Mouse (Mus musculus) heart, postnatal 25 days (tissue): ENCODE measurements around the gene Il12rb1. TPM values are rescaled to one million over a fixed set of nuclear protein-coding genes. Genes with fewer than 3 reads are reported as not detected.

Experiments used
- DNase-seq: peaks from one replicate; pipeline ENCODE4 v3.0.0; 2022; ENCODE audit warnings: low spot score
- intact Hi-C: fragments of 180-260 bp; cut with DNase I; formaldehyde crosslinking; loops from one replicate; pipeline ENCODE4 v1.15.1; 2025
- total RNA-seq, 2 experiments: library from RNA; stranded (reverse); gene quantifications; 2 replicates each; pipeline ENCODE4 v1.2.3; 2021

The Il12rb1 gene
- total RNA-seq = not detected

- intact Hi-C loops = no loop called here
- no peak for DNase-seq
Measured at GRCm38 (mm10) chr8:70808239-70808638, at the start of gene Il12rb1. Il12rb1 (plus strand) TSS chr8:70808449.

GRCm38 (mm10) chr8:70758616-70759561 is 49.4 kb upstream of the Il12rb1 start:
- intact Hi-C loops = loop anchor here (5.0 kb wide), 1 partner anchor 147 kb away; no protein-coding TSS in a partner anchor

GRCm38 (mm10) chr8:70760350-70760749 is 47.9 kb upstream of the Il12rb1 start:
- intact Hi-C loops = loop anchor here (10.0 kb wide), 1 partner anchor 226 kb away; the partner anchor contains the start of gene Ell
- DNase-seq = no peak

More at GRCm38 (mm10) chr8:70758616-70759561, 49.4 kb upstream of the Il12rb1 start:
- DNase-seq = no peak

GRCm38 (mm10) chr8:70760775-70761406 is 47.4 kb upstream of the Il12rb1 start, which contains the start of gene Mpv17l2:
Mpv17l2 (minus strand) TSS chr8:70760946.
- intact Hi-C loops = loop anchor here (10.0 kb wide), 1 partner anchor 226 kb away; the partner anchor contains the start of gene Ell
- peak; percentile 96 for DNase-seq

GRCm38 (mm10) chr8:70762118-70762517 is 46.1 kb upstream of the Il12rb1 start:
- intact Hi-C loops = loop anchor here (10.0 kb wide), 1 partner anchor 227 kb away; the partner anchor contains the start of gene Ell

GRCm38 (mm10) chr8:70763354-70763753 is 44.9 kb upstream of the Il12rb1 start:
- no peak for DNase-seq
- intact Hi-C loops = loop anchor here (10.0 kb wide), 1 partner anchor 229 kb away; the partner anchor contains the start of gene Ell

More at GRCm38 (mm10) chr8:70762118-70762517, 46.1 kb upstream of the Il12rb1 start:
- no peak for DNase-seq

GRCm38 (mm10) chr8:70764026-70764425 is 44.2 kb upstream of the Il12rb1 start:
- intact Hi-C loops = loop anchor here (10.0 kb wide), 1 partner anchor 229 kb away; the partner anchor contains the start of gene Ell
- DNase-seq = no peak

- no peak for DNase-seq
- intact Hi-C loops = loop anchor here (5.0 to 10.0 kb wide), 2 partner anchors 78 to 230 kb away; partner anchors contain the start of gene Ell
Measured at GRCm38 (mm10) chr8:70764676-70765075, 43.6 kb upstream of the Il12rb1 start.

GRCm38 (mm10) chr8:70765329-70765728 is 42.9 kb upstream of the Il12rb1 start:
- intact Hi-C loops = loop anchor here (5.0 to 10.0 kb wide), 2 partner anchors 77 to 231 kb away; partner anchors contain the start of gene Ell
- no peak for DNase-seq

GRCm38 (mm10) chr8:70765838-70766570 is 42.2 kb upstream of the Il12rb1 start:
- no peak for DNase-seq
- intact Hi-C loops = loop anchor here (5.0 to 10.0 kb wide), 2 partner anchors 76 to 231 kb away; partner anchors contain the start of gene Ell

GRCm38 (mm10) chr8:70766571-70767440 is 41.4 kb upstream of the Il12rb1 start:
- peak; percentile 66 for DNase-seq
- intact Hi-C loops = loop anchor here (5.0 to 10.0 kb wide), 2 partner anchors 75 to 232 kb away; partner anchors contain the start of gene Ell

- DNase-seq = no peak
- intact Hi-C loops = loop anchor here (5.0 to 10.0 kb wide), 2 partner anchors 75 to 233 kb away; partner anchors contain the start of gene Ell
Measured at GRCm38 (mm10) chr8:70767503-70767902, 40.7 kb upstream of the Il12rb1 start.

GRCm38 (mm10) chr8:70768231-70768776 is 39.9 kb upstream of the Il12rb1 start:
- DNase-seq = no peak
- intact Hi-C loops = loop anchor here (5.0 to 10.0 kb wide), 2 partner anchors 74 to 234 kb away; partner anchors contain the start of gene Ell

- intact Hi-C loops = loop anchor here (1.0 to 10.0 kb wide), 3 partner anchors 49 to 234 kb away; partner anchors contain the start of gene Ell
- no peak for DNase-seq
Measured at GRCm38 (mm10) chr8:70768956-70769355, 39.3 kb upstream of the Il12rb1 start.

GRCm38 (mm10) chr8:70769359-70769758 is 38.9 kb upstream of the Il12rb1 start:
- intact Hi-C loops = loop anchor here (1.0 to 10.0 kb wide), 3 partner anchors 49 to 235 kb away; partner anchors contain the start of gene Ell
- DNase-seq = peak; percentile 80

- intact Hi-C loops = loop anchor here (1.0 to 10.0 kb wide), 3 partner anchors 50 to 235 kb away; partner anchors contain the start of gene Ell
- DNase-seq = no peak
Measured at GRCm38 (mm10) chr8:70769858-70770257, 38.4 kb upstream of the Il12rb1 start.

GRCm38 (mm10) chr8:70770748-70771147 is 37.5 kb upstream of the Il12rb1 start:
- intact Hi-C loops = no loop called here
- no peak for DNase-seq

GRCm38 (mm10) chr8:70771217-70771616 is 37.0 kb upstream of the Il12rb1 start:
- intact Hi-C loops = no loop called here
- DNase-seq = no peak
